Mouse (Mus musculus) midbrain, embryonic 12.5 days (tissue): ENCODE results near the gene Gm20883. TPM values are rescaled to one million over a fixed set of nuclear protein-coding genes. Genes with fewer than 3 reads are reported as not detected.
"Not testable (repeated sequence)": the region's sequence is repeated elsewhere in the genome, so short reads cannot be mapped to it uniquely, and the experiment has no call there.

ENCODE experiments used
- ATAC-seq: fragments of 200-750 bp; cut with Nextera tagmentation; 2 replicates; pipeline ENCODE4 v1.8.0; 2017; ENCODE audit warnings: low read depth, moderate TSS enrichment, moderate library complexity; ENCODE audit not compliant: low FRiP score
- H3K27ac ChIP-seq: fragments of 300-500 bp; sonication (generic); replicated peaks from 2 replicates; pipeline ENCODE4 v1.5.1; 2016; ENCODE audit warnings: mild to moderate bottlenecking
- H3K27me3 ChIP-seq: fragments of 300-500 bp; sonication (generic); 2 replicates; pipeline ENCODE4 v1.6.1; 2016; ENCODE audit warnings: mild to moderate bottlenecking
- H3K36me3 ChIP-seq: fragments of 300-500 bp; sonication (generic); 2 replicates; pipeline ENCODE4 v1.6.1; 2016
- H3K4me1 ChIP-seq: fragments of 300-500 bp; sonication (generic); 2 replicates; pipeline ENCODE4 v1.6.1; 2016
- H3K4me2 ChIP-seq: fragments of 300-500 bp; sonication (generic); replicated peaks from 2 replicates; pipeline ENCODE4 v1.6.1; 2016; ENCODE audit warnings: mild to moderate bottlenecking, moderate library complexity
- H3K4me3 ChIP-seq: fragments of 300-500 bp; sonication (generic); 2 replicates; pipeline ENCODE4 v1.5.1; 2016; ENCODE audit warnings: mild to moderate bottlenecking
- H3K9ac ChIP-seq: fragments of 300-500 bp; sonication (generic); replicated peaks from 2 replicates; pipeline ENCODE4 v1.6.1; 2016; ENCODE audit warnings: mild to moderate bottlenecking, moderate library complexity
- H3K9me3 ChIP-seq: fragments of 300-500 bp; sonication (generic); 2 replicates; pipeline ENCODE4 v1.6.1; 2016; ENCODE audit warnings: mild to moderate bottlenecking
- WGBS: fragments of 180-500 bp; shearing (Covaris S2); methylation state at CpG from one replicate; pipeline ENCODE4 v1.1.7; 2016; 5-methylcytosine and 5-hydroxymethylcytosine counted together
- polyA plus RNA-seq: library from polyadenylated mRNA; unstranded; fragments of >200 nt; fragmentation: Nextera tagmentation; extraction: Ambion mirVana; gene quantifications from 2 replicates; pipeline ENCODE4 v1.2.1, GENCODE M21; 2016

Gm20883 gene
- not detected in 2 replicates for polyA plus RNA-seq

GRCm38 (mm10) chrY:50607951-50608350 is at the start of gene Gm20883:
Gene Gm20883, plus strand, starts transcription at chrY:50608251.
- not testable (repeated sequence) for H3K36me3 ChIP-seq, H3K27ac ChIP-seq, H3K4me1 ChIP-seq, H3K27me3 ChIP-seq, H3K9me3 ChIP-seq, H3K4me2 ChIP-seq, ATAC-seq, H3K9ac ChIP-seq, H3K4me3 ChIP-seq
- no CpG with 5 or more reads among the region's 6 CpGs for WGBS
